Mouse (Mus musculus) bone marrow, adult 2 months (tissue): Measurements from ENCODE around the gene Arhgap23. TPM values are rescaled to one million over a fixed set of nuclear protein-coding genes. Genes with fewer than 3 reads are reported as not detected.

Experiments
- H3K27ac ChIP-seq: fragments of 200-500 bp; 2 replicates; pipeline ENCODE4 v1.5.1; 2012; ENCODE audit warnings: low read depth, mild to moderate bottlenecking, control low read depth, inconsistent platforms, low read length; ENCODE audit not compliant: control insufficient read depth, poor library complexity, insufficient read depth
- H3K4me1 ChIP-seq: fragments of 200-500 bp; 2 replicates; pipeline ENCODE4 v1.6.1; 2011; ENCODE audit warnings: low read length; ENCODE audit not compliant: control insufficient read depth, insufficient read depth
- H3K4me3 ChIP-seq: fragments of 200-500 bp; replicated peaks from 2 replicates; pipeline ENCODE3; 2011; ENCODE audit warnings: mild to moderate bottlenecking, low read depth, low read length, control low read depth; ENCODE audit not compliant: control insufficient read depth
- CTCF ChIP-seq: fragments of 200-500 bp; IDR thresholded peaks from 2 replicates; pipeline ENCODE4 v1.5.1; 2011; ENCODE audit warnings: low read length, control low read depth; ENCODE audit not compliant: control insufficient read depth, insufficient read depth
- POLR2A ChIP-seq: fragments of 200-500 bp; IDR thresholded peaks from 2 replicates; pipeline ENCODE4 v1.6.1; 2011; ENCODE audit warnings: low read depth, mild to moderate bottlenecking, control low read depth, low read length, borderline replicate concordance; ENCODE audit not compliant: control insufficient read depth
- WGBS: fragments of 180-500 bp; shearing (Covaris S2); methylation state at CpG from one replicate; pipeline ENCODE4 v1.1.7; 2018; 5-methylcytosine and 5-hydroxymethylcytosine counted together
- polyA plus RNA-seq: library from polyadenylated mRNA; stranded (reverse); fragments of >200 nt; gene quantifications from 2 replicates; pipeline ENCODE4 v1.2.4, GENCODE M21; 2011; ENCODE audit warnings: low replicate concordance; ENCODE audit not compliant: missing spikeins, insufficient read depth, insufficient read length

Arhgap23 gene
- polyA plus RNA-seq, 1 experiment, result 39.9 TPM

DNA sequence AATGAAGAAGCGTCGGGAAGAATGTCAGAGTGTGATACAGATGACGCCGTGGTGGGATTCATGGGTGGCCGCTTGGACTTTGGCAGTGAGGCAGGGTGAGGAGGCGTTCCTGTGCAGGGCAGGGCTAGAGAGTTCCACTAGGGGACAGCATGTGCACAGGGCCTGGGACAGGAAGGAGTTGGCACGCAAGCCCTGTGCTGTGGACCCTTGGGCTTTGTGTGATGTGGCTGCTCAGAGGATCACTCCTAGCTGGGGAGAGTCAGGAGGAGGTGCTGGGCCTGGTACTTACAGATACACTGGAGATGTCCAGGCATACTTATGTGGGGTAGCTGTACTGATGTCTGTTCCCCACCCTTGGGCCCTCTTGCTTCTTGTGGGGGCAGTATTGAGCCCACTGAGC is 54.5 kb downstream of the Arhgap23 start:
- H3K4me3 ChIP-seq, result no peak overlapping the region
- no peak overlapping the region for H3K27ac ChIP-seq
- H3K4me1 ChIP-seq, result no peaks in the 10 kb centered on the region
- TF ChIP-seq CTCF (no peak), POLR2A (no peak)
- 97% methylated on average over 7 of the region's 7 CpGs for WGBS

DNA sequence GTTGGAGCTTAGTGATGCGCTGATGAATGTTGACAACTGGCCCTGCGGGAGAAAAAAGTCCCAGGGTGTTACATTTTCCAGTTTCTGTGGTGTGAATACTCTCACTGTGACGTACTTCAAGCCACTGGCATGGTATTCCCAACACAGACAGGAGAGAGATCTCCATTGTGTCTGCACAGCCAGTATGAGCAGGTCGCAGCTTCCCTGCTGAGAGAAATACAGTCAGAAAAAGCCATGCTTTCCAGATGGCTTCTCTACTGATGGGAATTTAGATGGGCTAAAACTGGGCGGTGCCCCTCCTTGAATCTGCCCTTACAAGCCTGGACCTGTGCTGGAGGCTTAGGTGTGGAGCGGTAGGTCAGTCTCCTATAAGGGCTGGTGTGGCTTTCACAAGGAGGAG is 55.9 kb downstream of the Arhgap23 start:
- Histone ChIP-seq H3K27ac (no peak overlapping the region), H3K4me1 (no peaks in the 10 kb centered on the region), H3K4me3 (no peak overlapping the region)
- 95% methylated on average over 6 of the region's 6 CpGs for WGBS
- TF ChIP-seq POLR2A (no peak), CTCF (no peak)

DNA sequence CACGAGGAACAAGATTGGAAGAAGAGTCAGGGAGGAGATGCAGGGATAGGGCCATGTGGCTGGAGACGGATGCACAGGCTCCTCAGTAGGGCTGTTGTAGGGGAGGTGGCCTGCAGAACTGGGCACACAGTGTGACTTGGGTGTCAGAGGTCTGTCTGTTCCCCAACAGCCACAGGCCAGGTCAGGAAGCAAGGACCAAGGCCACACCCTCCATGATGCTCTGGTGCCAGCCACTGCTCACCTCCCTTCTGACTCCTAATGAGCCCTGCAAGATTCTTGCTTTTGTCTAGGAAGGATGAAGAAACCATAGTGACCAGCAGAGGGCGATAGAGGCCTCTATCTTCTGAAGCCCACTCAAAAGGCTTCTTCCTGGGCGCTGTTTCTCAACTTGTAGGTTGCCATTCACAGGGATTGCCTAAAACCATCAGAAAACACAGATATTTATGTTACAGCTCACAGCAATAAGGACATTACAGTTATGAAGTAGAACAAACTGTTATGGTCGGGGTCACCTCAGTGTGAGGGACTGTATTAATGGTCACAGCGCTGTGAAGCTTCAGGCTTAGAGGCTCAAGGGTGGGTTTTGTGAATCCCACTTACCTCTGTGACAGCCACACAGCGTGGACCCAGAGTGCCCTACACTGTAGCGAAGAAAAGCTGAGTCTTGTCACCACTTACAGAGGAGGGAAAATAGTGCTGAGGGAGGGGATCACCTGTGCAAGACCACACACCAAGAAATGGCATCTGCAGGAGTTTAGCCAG is 61.2 kb downstream of the Arhgap23 start:
- WGBS, result 72% methylated on average over 8 of the region's 8 CpGs
- H3K27ac ChIP-seq, result no peak overlapping the region
- TF ChIP-seq CTCF (peak; percentile 51; the same call in 1 of the 2 replicates), POLR2A (no peak)
- H3K4me1 ChIP-seq, result no peaks in the 10 kb centered on the region; the same call in none of the 2 replicates
- H3K4me3 ChIP-seq, result no peak overlapping the region

DNA sequence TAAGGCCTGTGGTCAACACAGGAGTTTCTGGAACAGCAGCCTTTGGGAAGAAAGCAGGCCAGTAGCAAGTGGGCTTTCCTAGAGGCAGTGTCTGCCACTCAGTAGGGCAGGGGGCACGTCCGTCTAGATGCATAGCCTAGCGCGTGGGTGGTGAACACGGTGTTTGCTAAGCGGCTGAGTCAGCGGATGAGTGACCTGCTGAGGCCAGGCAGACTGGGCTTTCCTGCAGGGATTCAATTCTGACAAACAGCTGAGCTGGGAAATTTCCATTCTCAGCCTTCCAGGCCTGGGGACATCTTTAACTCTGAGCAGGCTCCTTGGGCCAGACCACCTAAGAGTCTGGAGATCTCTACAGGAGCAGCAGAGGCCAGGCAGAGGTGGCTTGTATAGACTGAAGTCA is 62.1 kb downstream of the Arhgap23 start:
- Histone ChIP-seq H3K4me3 (no peak overlapping the region), H3K4me1 (no peaks in the 10 kb centered on the region; the same call in none of the 2 replicates), H3K27ac (no peak overlapping the region)
- no peak for TF ChIP-seq POLR2A
- no peak for TF ChIP-seq CTCF
- WGBS, result 96% methylated on average over 7 of the region's 7 CpGs

DNA sequence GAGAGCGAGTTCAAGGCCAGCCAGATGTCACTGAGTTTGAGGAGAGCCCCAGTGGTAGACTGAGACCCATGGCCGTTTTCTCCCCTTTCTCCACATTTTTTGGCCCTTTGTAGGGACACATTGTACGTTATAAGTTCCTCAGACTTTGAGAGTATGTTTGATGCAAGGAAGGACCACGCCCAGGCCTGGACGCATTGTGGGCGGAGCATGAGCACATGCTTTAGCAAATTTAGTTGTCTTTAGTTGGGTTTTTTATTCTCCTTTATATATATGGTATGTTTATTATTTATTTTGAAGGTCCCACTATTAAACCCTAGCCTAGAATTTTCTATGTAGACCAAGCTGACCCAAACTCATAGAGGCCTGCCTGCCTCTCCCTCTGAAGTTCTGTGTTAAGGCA is 63.0 kb downstream of the Arhgap23 start:
- TF ChIP-seq CTCF (no peak), POLR2A (no peak)

DNA sequence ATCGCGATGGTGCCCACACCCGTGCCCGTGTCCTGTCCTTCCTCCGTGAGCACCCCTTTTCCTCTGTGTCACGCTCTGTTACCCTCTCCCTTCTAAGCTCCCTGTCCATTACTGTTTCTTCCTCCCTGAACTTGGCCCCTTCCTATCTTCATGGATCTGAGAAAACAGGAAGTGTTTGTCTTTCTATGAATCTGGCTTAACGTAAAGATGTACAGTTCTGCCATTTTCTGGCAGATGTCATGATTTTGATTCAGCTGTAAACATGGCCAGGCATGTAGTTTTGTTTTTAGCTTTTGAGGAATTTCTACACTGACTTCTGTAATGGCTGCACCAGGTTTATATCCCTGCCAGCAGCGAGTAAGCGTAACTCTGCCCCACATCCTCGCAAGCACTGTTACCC is 63.8 kb downstream of the Arhgap23 start:
- no peaks in the 10 kb centered on the region; the same call in none of the 2 replicates for H3K4me1 ChIP-seq
- H3K4me3 ChIP-seq, result no peak overlapping the region
- no peak for TF ChIP-seq POLR2A
- TF ChIP-seq CTCF, result no peak
- no peak overlapping the region for H3K27ac ChIP-seq
- WGBS, result 76% methylated on average over 10 of the region's 10 CpGs

More for the DNA sequence above, 63.0 kb downstream of the Arhgap23 start:
- H3K4me1 ChIP-seq, result no peaks in the 10 kb centered on the region; the same call in none of the 2 replicates
- no peak overlapping the region for H3K4me3 ChIP-seq
- WGBS, result 73% methylated on average over 6 of the region's 6 CpGs
- no peak overlapping the region for H3K27ac ChIP-seq

DNA sequence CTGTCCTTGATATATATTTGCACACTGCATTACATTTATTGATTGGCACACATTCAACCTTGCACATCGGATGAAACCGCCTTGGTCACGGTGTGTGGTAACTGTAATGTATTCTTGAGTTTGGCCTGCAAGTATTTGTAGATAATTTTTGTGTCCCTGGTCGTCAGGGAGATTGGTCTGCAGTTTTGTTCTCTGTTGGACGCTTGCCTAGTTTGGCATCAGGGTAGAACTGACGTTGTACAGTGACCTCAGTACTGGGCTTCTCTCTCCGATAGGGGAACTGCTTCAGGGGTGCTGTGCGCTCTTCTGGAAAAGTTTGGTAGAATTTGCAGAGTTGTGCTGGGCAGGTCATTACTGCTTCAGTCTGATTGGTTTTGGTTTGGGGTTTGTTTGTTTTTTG is 64.5 kb downstream of the Arhgap23 start:
- no peak overlapping the region for H3K27ac ChIP-seq
- TF ChIP-seq CTCF (no peak), POLR2A (no peak)
- H3K4me1 ChIP-seq, result no peaks in the 10 kb centered on the region; the same call in none of the 2 replicates
- 82% methylated on average over 8 of the region's 8 CpGs for WGBS
- no peak overlapping the region for H3K4me3 ChIP-seq

DNA sequence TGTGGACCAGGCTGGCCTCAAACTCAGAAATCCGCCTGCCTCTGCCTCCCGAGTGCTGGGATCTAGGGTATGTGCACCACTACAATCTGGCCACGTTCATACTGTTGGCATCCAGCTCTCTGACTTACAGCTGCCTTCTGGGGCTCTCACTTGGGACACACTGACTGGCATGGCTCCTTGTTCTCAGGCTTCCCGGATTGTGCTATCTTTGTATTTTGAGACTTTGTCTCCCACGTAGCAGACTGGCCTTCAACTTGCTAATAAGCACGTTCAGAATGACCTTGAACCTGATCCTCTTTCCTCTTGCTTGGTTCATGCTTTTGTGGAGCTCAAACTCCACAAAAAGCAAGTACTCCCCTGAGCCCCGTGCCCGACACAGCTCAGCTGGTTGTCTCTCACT is 70.3 kb downstream of the Arhgap23 start:
- WGBS, result 83% methylated on average over 8 of the region's 8 CpGs
- Histone ChIP-seq H3K27ac (no peak overlapping the region), H3K4me3 (no peak overlapping the region), H3K4me1 (peaks cover 2% of the 10 kb centered on the region; the same call in 1 of the 2 replicates)
- TF ChIP-seq CTCF (no peak), POLR2A (no peak)

DNA sequence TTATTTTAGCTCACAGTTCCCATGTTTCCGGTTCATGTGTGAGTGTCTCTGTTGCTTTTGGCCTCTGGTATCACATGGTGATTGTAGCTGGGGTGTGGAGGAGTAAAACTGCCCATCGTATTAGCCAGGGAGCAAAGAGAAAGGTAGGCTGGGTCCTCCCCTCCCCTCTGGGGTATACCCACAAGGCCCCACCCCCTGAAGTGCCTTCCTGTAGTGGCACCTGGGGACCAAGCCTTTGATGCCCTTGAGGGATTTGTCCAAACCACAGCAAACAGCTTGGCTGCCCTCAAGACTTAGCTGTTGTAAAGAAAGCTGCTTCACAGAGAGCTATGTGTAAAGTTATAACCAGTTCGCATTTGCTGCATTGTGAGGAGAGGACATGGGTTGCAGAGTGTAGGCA is 72.3 kb downstream of the Arhgap23 start:
- WGBS, result 79% methylated on average over 3 of the region's 3 CpGs
- H3K4me3 ChIP-seq, result no peak overlapping the region
- no peak overlapping the region for H3K27ac ChIP-seq
- TF ChIP-seq CTCF, result no peak
- TF ChIP-seq POLR2A, result no peak
- H3K4me1 ChIP-seq, result peaks cover 2% of the 10 kb centered on the region; the same call in 1 of the 2 replicates
